Mouse (Mus musculus): ENCODE results near the gene Pkdrej.
"Not testable (repeated sequence)": the region's sequence is repeated elsewhere in the genome, so short reads cannot be mapped to it uniquely, and the experiment has no call there.

Gene Pkdrej

GRCm38 (mm10) chr15:85809091-85809490 lies 12.4 kb downstream of the Pkdrej start:
- DNase-seq (ENCODE audit: low spot score) = no peak

GRCm38 (mm10) chr15:85808434-85808833 lies 13.1 kb downstream of the Pkdrej start:
- DNase-seq (ENCODE audit: low spot score) = no peak

- no peak for DNase-seq (ENCODE audit: low spot score)
Measured at GRCm38 (mm10) chr15:85808031-85808430, 13.5 kb downstream of the Pkdrej start.

- DNase-seq (ENCODE audit: low spot score) = no peak
Measured at GRCm38 (mm10) chr15:85807404-85807803, 14.1 kb downstream of the Pkdrej start.

GRCm38 (mm10) chr15:85806886-85807285 lies 14.6 kb downstream of the Pkdrej start:
- no peak for DNase-seq (ENCODE audit: low spot score)

- DNase-seq (ENCODE audit: low spot score) = no peak
Measured at GRCm38 (mm10) chr15:85802931-85803330, 18.6 kb downstream of the Pkdrej start.

GRCm38 (mm10) chr15:85798676-85799075 lies 22.9 kb downstream of the Pkdrej start:
- no peak for DNase-seq (ENCODE audit: low spot score)

- no peak for DNase-seq (ENCODE audit: low spot score)
Measured at GRCm38 (mm10) chr15:85795516-85795915, 26.0 kb downstream of the Pkdrej start.

GRCm38 (mm10) chr15:85792819-85793218 lies 28.7 kb downstream of the Pkdrej start:
- no peak for DNase-seq (ENCODE audit: low spot score)

GRCm38 (mm10) chr15:85791449-85791848 lies 30.1 kb downstream of the Pkdrej start:
- DNase-seq (ENCODE audit: low spot score) = no peak

- no peak for DNase-seq (ENCODE audit: low spot score)
Measured at GRCm38 (mm10) chr15:85788633-85789032, 32.9 kb downstream of the Pkdrej start.

GRCm38 (mm10) chr15:85788051-85788450 lies 33.5 kb downstream of the Pkdrej start:
- DNase-seq (ENCODE audit: low spot score) = no peak

- no peak for DNase-seq (ENCODE audit: low spot score)
Measured at GRCm38 (mm10) chr15:85787482-85787881, 34.1 kb downstream of the Pkdrej start.

GRCm38 (mm10) chr15:85786711-85787110 lies 34.8 kb downstream of the Pkdrej start:
- DNase-seq (ENCODE audit: low spot score) = no peak

- no peak for DNase-seq (ENCODE audit: low spot score)
Measured at GRCm38 (mm10) chr15:85784341-85784740, 37.2 kb downstream of the Pkdrej start.

- no peak for DNase-seq (ENCODE audit: low spot score)
Measured at GRCm38 (mm10) chr15:85783146-85783545, 38.4 kb downstream of the Pkdrej start.

GRCm38 (mm10) chr15:85778891-85779290 lies 42.6 kb downstream of the Pkdrej start:
- not testable (repeated sequence) for DNase-seq (ENCODE audit: low spot score)

GRCm38 (mm10) chr15:85776771-85777170 lies 44.8 kb downstream of the Pkdrej start:
- DNase-seq (ENCODE audit: low spot score) = no peak

- DNase-seq (ENCODE audit: low spot score) = no peak
Measured at GRCm38 (mm10) chr15:85776241-85776640, 45.3 kb downstream of the Pkdrej start.

- DNase-seq (ENCODE audit: low spot score) = no peak
Measured at GRCm38 (mm10) chr15:85775001-85775400, 46.5 kb downstream of the Pkdrej start.

- no peak for DNase-seq (ENCODE audit: low spot score)
Measured at GRCm38 (mm10) chr15:85774419-85774818, 47.1 kb downstream of the Pkdrej start.

- DNase-seq (ENCODE audit: low spot score) = no peak
Measured at GRCm38 (mm10) chr15:85772146-85772740, 49.3 kb downstream of the Pkdrej start.

GRCm38 (mm10) chr15:85771306-85772121 lies 50.0 kb downstream of the Pkdrej start:
- DNase-seq (ENCODE audit: low spot score) = no peak

- DNase-seq (ENCODE audit: low spot score) = no peak
Measured at GRCm38 (mm10) chr15:85768991-85769390, 52.5 kb downstream of the Pkdrej start.

All from c-Kit-positive CD71-positive TER-119-positive erythroid progenitor cells, embryonic 14.5 days (primary cell).